10 mouse cellular contexts compared by ENCODE assay signal in genomic region chr10:121330940-121331339, GRCm38 (mm10). TPM values are rescaled to one million over a fixed set of nuclear protein-coding genes. Genes with fewer than 3 reads are reported as not detected.
DNase-seq lines count a peak whose midpoint lies in the region; ATAC-seq lines count a peak whose summit lies in the region.
"Had no signal": no experiment of that assay in that cellular context is flagged by ENCODE, and none has a peak within 500 bp of the region (broad histone marks: within the 10 kb centered on the region; RNA-seq: fewer than 3 reads in every experiment).

No protein-coding gene starts in this region.

- H3K4me3 ChIP-seq in kidney, embryonic 15.5 days (replicated peaks): no peak overlapping the region
- H3K4me3 ChIP-seq in forebrain, embryonic 14.5 days (ENCODE audit: low read depth, low read length): no peak overlapping the region
- H3K4me3 ChIP-seq: embryonic facial prominence, embryonic 13.5 days; liver, embryonic 15.5 days had no signal

- no peaks in the 10 kb centered on the region for H3K27me3 ChIP-seq in kidney, embryonic 15.5 days
- H3K27me3 ChIP-seq in forebrain, embryonic 14.5 days (replicated peaks; ENCODE audit: control insufficient read depth, insufficient read depth, low read length): no peaks in the 10 kb centered on the region
- H3K27me3 ChIP-seq: embryonic facial prominence, embryonic 13.5 days; liver, embryonic 15.5 days had no signal

- H3K4me2 ChIP-seq in kidney, embryonic 15.5 days: no peak overlapping the region
- H3K4me2 ChIP-seq in forebrain, embryonic 14.5 days (ENCODE audit: low read length): no peak overlapping the region
- H3K4me2 ChIP-seq: embryonic facial prominence, embryonic 13.5 days; liver, embryonic 15.5 days had no signal

- no peaks in the 10 kb centered on the region for H3K4me1 ChIP-seq in kidney, embryonic 15.5 days
- H3K4me1 ChIP-seq in forebrain, embryonic 14.5 days (ENCODE audit: control insufficient read depth, insufficient read depth, low read length): no peaks in the 10 kb centered on the region
- H3K4me1 ChIP-seq: embryonic facial prominence, embryonic 13.5 days; liver, embryonic 15.5 days had no signal

- 13% methylated on average over 7 of the region's 7 CpGs for WGBS in kidney, embryonic 15.5 days
- 11% methylated on average over 7 of the region's 7 CpGs for WGBS in forebrain, embryonic 14.5 days

- H3K27ac ChIP-seq in kidney, embryonic 15.5 days: no peak overlapping the region
- H3K27ac ChIP-seq in forebrain, embryonic 14.5 days (ENCODE audit: low read depth, low read length): no peak overlapping the region
- H3K27ac ChIP-seq: embryonic facial prominence, embryonic 13.5 days; liver, embryonic 15.5 days had no signal

- no peak overlapping the region for H3K9ac ChIP-seq in kidney, embryonic 15.5 days
- H3K9ac ChIP-seq in forebrain, embryonic 14.5 days (ENCODE audit: low read length): no peak overlapping the region
- H3K9ac ChIP-seq: embryonic facial prominence, embryonic 13.5 days; liver, embryonic 15.5 days had no signal

- peak; percentile 41 for DNase-seq in kidney, adult 11 months
- DNase-seq in ES-CJ7 (ENCODE audit: low read depth, low spot score): peak; percentile 54
- DNase-seq in c-Kit-positive CD71-positive TER-119-negative erythroid progenitor cells, embryonic 14.5 days (ENCODE audit: low read depth): peak; percentile 29
- DNase-seq in forebrain, embryonic 14.5 days (ENCODE audit: low spot score): peak; percentile 53
- peak; percentile 84 for DNase-seq in kidney, postnatal 4 days
- DNase-seq in lung, postnatal 4 days: peak; percentile 63 to 84
- peak; percentile 37 to 41 for DNase-seq in spleen, postnatal 36 days (ENCODE audit: low spot score in 2 of 2)

- no peak for ATAC-seq in kidney, embryonic 15.5 days (replicated peaks; ENCODE audit: low FRiP score)
- ATAC-seq in forebrain, embryonic 14.5 days: 0 out of 2 replicates have a peak, but pooled peaks have one; percentile 18

- no peaks in the 10 kb centered on the region for H3K9me3 ChIP-seq in kidney, embryonic 15.5 days (replicated peaks)
- H3K9me3 ChIP-seq in forebrain, embryonic 14.5 days (replicated peaks; ENCODE audit: control insufficient read depth, low read length): no peaks in the 10 kb centered on the region
- H3K9me3 ChIP-seq: embryonic facial prominence, embryonic 13.5 days; liver, embryonic 15.5 days had no signal

- H3K36me3 ChIP-seq in kidney, embryonic 15.5 days: no peaks in the 10 kb centered on the region
- H3K36me3 ChIP-seq in forebrain, embryonic 14.5 days (ENCODE audit: control insufficient read depth, insufficient read depth, low read length): no peaks in the 10 kb centered on the region
- H3K36me3 ChIP-seq: embryonic facial prominence, embryonic 13.5 days; liver, embryonic 15.5 days had no signal

RNA-seq across cellular contexts. Expression of gene Tbc1d30, which starts 20.1 kb away (rescaled TPM):
- polyA plus RNA-seq in kidney, embryonic 15.5 days (2015; fragmentation: Nextera tagmentation; extraction: Ambion mirVana): 0.33 and 0.57 TPM in 2 replicates
- polyA plus RNA-seq in forebrain, embryonic 14.5 days (2014; fragmentation: Nextera tagmentation; extraction: Ambion mirVana): 9.3 and 12.0 TPM in 2 replicates

RNA-seq across cellular contexts. Expression of gene Gns, which starts 34.0 kb away (rescaled TPM):
- 41.5 and 46.0 TPM in 2 replicates for polyA plus RNA-seq in kidney, embryonic 15.5 days (2015; fragmentation: Nextera tagmentation; extraction: Ambion mirVana)
- polyA plus RNA-seq in forebrain, embryonic 14.5 days (2014; fragmentation: Nextera tagmentation; extraction: Ambion mirVana): 27.3 and 33.7 TPM in 2 replicates

Comparison
In these comparisons a context has a peak if more than half of its experiments do, and no peak if none do; other contexts are left out.
1. DNase-seq: peak in every context shown above with its lines; median percentile 84 in kidney, postnatal 4 days; 74 in lung, postnatal 4 days; 54 in ES-CJ7; 53 in forebrain, embryonic 14.5 days; 41 in kidney, adult 11 months; 39 in spleen, postnatal 36 days; 29 in c-Kit-positive CD71-positive TER-119-negative erythroid progenitor cells, embryonic 14.5 days.